Mouse (Mus musculus) central nervous system, embryonic 18 days (tissue): Measurements from ENCODE around the gene Wdr93. TPM values are rescaled to one million over a fixed set of nuclear protein-coding genes. Genes with fewer than 3 reads are reported as not detected.

Experiments
- polyA plus RNA-seq: library from polyadenylated mRNA; depleted of rRNA; stranded (reverse); fragments of >200 nt; gene quantifications from 2 replicates; pipeline ENCODE4 v1.2.3, GENCODE M21; 2012; rRNA removed

Gene Wdr93
- polyA plus RNA-seq: 0.19 and 0.32 TPM in 2 replicates

DNA sequence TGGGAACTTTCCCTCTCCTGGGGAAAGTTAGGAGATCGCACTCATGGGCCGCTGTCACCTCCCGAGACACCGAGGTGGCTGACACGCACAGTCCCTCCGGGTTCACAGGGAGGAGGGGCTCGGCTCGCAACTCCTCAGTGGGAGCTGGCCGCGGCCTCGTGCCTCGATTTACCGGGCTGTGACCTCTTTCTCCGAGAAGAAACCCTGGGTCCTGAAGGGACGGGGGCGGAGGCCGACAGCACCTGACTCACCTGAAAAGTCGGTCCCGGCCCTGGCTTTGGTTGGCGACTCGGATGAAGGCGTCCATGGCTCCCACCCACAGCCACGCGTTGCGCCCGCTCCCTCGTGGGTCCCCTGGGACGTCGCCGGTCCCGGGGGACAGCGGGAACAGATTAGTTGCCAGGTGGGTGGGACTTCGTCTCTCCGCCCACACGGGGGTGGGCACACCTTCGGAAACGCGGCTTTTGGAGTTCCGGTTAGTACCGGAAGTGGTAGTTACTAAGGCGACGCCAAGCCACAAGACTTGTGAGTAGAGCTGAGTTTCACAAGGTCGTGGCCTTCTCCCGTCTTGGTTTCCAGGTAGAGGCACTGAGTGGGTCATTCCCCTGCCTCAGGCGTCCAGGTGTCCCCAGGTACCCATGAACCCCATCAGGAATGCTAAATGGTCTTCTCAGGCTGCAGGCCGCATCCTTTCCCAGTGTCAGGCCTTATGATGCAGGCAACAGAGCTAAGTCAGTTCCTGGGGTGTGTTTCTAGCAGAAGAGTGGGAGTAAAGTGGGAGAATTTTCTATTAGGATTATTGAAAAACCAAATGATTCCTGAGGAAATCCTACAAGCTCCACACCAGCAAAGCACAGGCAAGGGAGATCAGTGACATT, at the start of gene Wdr93, which contains the start of gene Pex11a:
Gene Wdr93, plus strand, starts transcription at position 505 of the 878 bp plus-strand sequence.
Gene Pex11a, minus strand, starts transcription at position 473 of the 878 bp plus-strand sequence.

DNA sequence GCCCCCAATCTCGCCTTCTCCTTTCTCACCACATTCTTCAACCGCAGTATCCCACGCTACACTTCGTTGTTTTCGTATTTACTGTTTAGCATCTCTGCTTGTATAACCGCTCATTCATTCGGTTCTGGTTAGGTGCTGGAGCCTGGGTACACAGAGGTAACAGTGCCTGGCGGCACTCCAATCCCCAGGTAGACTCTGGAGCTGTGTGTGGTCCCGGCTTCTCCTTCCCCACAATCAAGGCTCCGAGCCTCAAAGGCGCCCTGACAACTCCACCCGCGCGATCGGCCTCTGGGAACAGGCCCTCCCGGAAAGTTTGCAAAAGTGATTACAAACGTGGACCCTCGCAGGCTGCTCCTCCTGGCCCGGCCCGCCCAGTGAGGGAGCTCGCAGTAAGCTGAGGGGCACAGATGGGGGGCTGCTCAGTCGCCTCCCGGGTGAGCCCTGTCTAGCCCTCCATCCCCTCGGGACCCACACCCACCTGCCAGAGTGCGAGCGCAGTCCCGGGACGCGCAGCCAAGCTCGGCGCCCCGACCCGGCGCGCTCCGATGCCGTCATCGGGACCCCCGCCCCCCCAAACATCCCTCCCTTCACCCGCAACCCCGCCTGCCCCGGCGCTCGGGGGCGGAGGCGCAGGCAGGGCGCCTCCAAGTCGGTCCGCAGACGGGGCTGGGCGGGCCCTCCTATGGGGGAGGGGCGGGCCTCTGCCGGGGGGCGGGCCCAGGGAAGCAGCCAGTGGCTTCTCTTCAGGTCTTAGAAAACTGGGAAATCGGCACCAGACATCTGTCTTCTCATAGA, 27.6 kb upstream of the Wdr93 start, which contains the start of gene Kif7:
Gene Kif7, minus strand, starts transcription at position 534 of the 795 bp plus-strand sequence.

DNA sequence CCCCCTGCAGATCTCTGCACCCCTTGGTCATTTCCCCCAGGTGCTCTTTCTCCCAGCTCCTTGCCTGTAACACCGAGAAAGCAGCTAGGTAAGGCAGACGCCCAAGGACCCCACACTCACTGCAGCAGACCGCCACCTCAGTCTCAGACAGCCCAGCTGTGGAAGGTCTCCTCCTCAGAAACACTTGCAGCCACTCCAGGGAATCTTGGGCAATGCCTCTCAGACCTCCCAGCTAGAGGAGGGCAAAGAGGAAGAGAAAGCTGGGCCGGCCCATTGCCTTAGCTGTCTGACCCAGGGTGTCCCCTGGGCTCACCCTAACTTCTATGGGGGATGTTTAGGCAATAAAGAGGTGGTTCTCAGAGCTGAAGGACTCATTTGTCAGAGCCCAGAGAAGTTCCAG, 10.3 kb upstream of the Wdr93 start, which contains the start of gene Plin1:
Gene Plin1, minus strand, starts transcription at position 282 of the 400 bp plus-strand sequence.

DNA sequence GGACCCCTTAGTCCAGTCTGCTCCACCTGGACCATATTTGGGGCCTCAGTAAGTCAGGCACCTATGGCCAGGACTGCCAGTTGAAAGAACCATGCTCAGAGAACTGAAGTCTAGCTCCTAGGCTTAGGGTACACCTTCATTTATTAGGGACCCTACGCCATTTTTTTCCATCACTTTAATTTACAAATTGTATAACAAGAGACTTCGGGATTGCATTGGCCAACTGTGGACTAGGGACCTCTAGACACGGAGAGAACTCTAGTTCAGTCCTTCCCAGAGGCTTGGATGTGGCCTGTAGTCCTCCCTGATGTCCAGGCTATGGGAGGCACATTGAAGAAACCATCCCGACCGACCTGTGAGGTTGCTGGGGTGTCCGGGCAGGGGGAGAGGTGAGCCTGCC, 50.7 kb downstream of the Wdr93 start, which contains the start of gene Mesp1:
Gene Mesp1, minus strand, starts transcription at position 101 of the 400 bp plus-strand sequence.

DNA sequence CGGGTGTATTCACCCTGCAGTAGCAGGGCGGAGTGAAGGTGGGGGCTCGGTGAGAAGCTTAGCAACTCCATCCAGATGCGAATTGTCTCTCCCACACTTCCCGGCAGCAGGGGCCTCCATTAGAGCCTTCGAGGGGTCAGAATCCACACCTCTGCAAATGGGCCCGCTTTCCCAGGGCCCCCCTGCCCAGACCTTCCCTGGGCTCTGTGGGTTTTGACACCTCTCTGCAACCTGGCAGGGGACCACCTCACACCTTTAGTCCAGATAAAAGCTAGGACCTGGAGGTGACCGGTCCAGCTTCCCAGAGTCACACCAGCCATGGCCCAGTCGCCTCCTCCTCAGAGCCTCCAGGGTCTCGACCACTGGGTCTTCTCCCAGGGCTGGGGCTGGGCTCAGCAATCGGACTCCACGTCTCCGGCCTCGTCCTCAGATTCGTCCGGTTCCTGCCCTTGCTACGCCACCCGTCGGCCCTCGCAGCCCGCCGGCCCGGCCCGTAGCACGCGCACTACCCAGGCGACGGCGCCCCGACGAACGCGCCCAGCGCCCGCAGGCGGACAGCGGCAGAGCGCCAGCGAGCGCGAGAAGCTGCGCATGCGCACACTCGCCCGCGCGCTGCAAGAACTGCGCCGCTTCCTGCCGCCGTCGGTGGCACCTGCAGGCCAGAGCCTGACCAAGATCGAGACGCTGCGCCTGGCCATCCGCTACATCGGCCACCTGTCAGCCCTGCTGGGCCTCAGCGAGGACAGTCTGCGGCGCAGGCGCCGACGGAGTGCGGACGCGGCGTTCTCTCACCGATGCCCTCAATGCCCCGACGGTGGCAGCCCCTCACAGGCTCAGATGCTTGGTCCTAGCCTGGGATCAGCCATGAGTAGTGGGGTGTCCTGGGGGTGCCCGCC, 67.9 kb downstream of the Wdr93 start, which contains the start of gene Mesp2:
Gene Mesp2, plus strand, starts transcription at position 117 of the 896 bp plus-strand sequence.

Other genes starting within 250 kb of the Wdr93 start
- gene Rhcg, start 125.5 kb upstream of the Wdr93 start, polyA plus RNA-seq: 2.8 and 3.4 TPM in 2 replicates
- gene Ticrr, start 83.0 kb upstream of the Wdr93 start, polyA plus RNA-seq: 1.1 TPM in 2 replicates
- gene Kif7, start 27.4 kb upstream of the Wdr93 start, polyA plus RNA-seq: 4.0 and 4.1 TPM in 2 replicates
- 0.14 and 0.23 TPM in 2 replicates for gene Plin1, start 10.3 kb upstream of the Wdr93 start, polyA plus RNA-seq
- gene Pex11a, start within 50 bp of the Wdr93 start, polyA plus RNA-seq: 13.6 and 13.8 TPM in 2 replicates
- gene Mesp1, start 50.6 kb downstream of the Wdr93 start, polyA plus RNA-seq: 0.30 and 0.70 TPM in 2 replicates
- 1.6 and 2.0 TPM in 2 replicates for gene Mesp2, start 67.6 kb downstream of the Wdr93 start, polyA plus RNA-seq
- 5.9 and 7.0 TPM in 2 replicates for gene Anpep, start 117.9 kb downstream of the Wdr93 start, polyA plus RNA-seq
- gene Ap3s2, start 177.5 kb downstream of the Wdr93 start, polyA plus RNA-seq: 47.0 and 47.6 TPM in 2 replicates
- gene Arpin, start 192.2 kb downstream of the Wdr93 start, polyA plus RNA-seq: 10.1 and 10.5 TPM in 2 replicates